Comparison of ENCODE assay signal across 9 mouse cellular contexts in the genomic region with DNA sequence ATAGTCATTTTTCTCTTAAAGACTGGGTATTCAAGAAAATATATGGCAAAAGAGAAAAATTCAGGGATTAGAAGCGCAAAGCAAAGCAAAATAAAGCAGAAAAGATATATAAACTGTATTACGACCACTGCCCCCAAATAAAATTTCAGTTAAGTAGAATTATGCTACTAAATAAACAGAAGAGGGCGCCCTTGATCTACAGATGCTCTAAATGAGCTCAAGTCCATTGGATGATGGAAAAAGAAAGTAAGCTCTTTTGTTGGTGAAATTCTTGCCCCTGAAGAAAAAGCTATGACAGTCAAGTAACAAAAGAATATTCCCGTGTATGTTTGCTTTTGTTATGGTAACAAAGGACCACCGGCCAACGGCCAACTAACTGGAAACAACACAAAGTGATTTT.
A peak's percentile ranks its signal among the peaks of the same experiment; 100 is the strongest.
DNase-seq lines count a peak whose midpoint lies in the region; ATAC-seq and TF ChIP-seq lines count a peak whose summit lies in the region.
"Had no signal": no experiment of that assay in that cellular context is flagged by ENCODE, and none has a peak within 500 bp of the region (broad histone marks: within the 10 kb centered on the region; RNA-seq: fewer than 3 reads in every experiment).

No protein-coding gene starts in this region.

- intact Hi-C loops in gastrocnemius, postnatal 36 days (cut with DNase I), result no loop called here

- no peaks in the 10 kb centered on the region for H3K4me1 ChIP-seq in forebrain, postnatal 0 days (ENCODE audit: insufficient read depth)
- H3K4me1 ChIP-seq in forebrain, embryonic 16.5 days (replicated peaks; ENCODE audit: control insufficient read depth, insufficient read depth, low read length), result no peaks in the 10 kb centered on the region
- no peaks in the 10 kb centered on the region for H3K4me1 ChIP-seq in lung, postnatal 0 days (ENCODE audit: insufficient read depth, low read depth, low read length)
- H3K4me1 ChIP-seq in lung, adult 2 months (ENCODE audit: control insufficient read depth, insufficient read depth, low read length), result no peaks in the 10 kb centered on the region

- TF ChIP-seq CTCF in forebrain, postnatal 0 days (IDR thresholded peaks at IDR 0.05; ENCODE audit: low read depth), result peak; percentile 64
- TF ChIP-seq CTCF in lung, postnatal 0 days (IDR thresholded peaks at IDR 0.05), result peak; percentile 65
- no peak for TF ChIP-seq CTCF in lung, adult 2 months (IDR thresholded peaks at IDR 0.05; ENCODE audit: insufficient read depth, low read length)

- no peaks in the 10 kb centered on the region for H3K36me3 ChIP-seq in forebrain, postnatal 0 days (ENCODE audit: insufficient read depth)
- no peaks in the 10 kb centered on the region for H3K36me3 ChIP-seq in forebrain, embryonic 16.5 days (ENCODE audit: control insufficient read depth, insufficient read depth)
- H3K36me3 ChIP-seq in lung, postnatal 0 days (ENCODE audit: insufficient read depth, low read length), result no peaks in the 10 kb centered on the region

- H3K4me3 ChIP-seq in forebrain, postnatal 0 days (ENCODE audit: low read depth, low read length), result no peak overlapping the region
- H3K4me3 ChIP-seq in forebrain, embryonic 16.5 days (replicated peaks; ENCODE audit: low read length), result no peak overlapping the region
- no peak overlapping the region for H3K4me3 ChIP-seq in lung, postnatal 0 days (ENCODE audit: low read depth, low read length)
- H3K4me3 ChIP-seq in lung, adult 2 months (replicated peaks; ENCODE audit: extremely low read depth, low read depth, low read length), result no peak overlapping the region
- H3K4me3 ChIP-seq: erythroblast, embryonic 14.5 days had no signal

- no peak for ATAC-seq in forebrain, postnatal 0 days
- no peak for ATAC-seq in forebrain, embryonic 16.5 days
- no peak for ATAC-seq in lung, postnatal 0 days

- TF ChIP-seq POLR2A in lung, adult 2 months (IDR thresholded peaks at IDR 0.05; ENCODE audit: borderline replicate concordance, extremely low read depth, low read depth, low read length), result no peak

- H3K27me3 ChIP-seq in forebrain, postnatal 0 days (ENCODE audit: insufficient read depth, low read length), result no peaks in the 10 kb centered on the region
- H3K27me3 ChIP-seq in forebrain, embryonic 16.5 days (replicated peaks; ENCODE audit: control insufficient read depth, insufficient read depth, low read length), result no peaks in the 10 kb centered on the region
- no peaks in the 10 kb centered on the region for H3K27me3 ChIP-seq in lung, postnatal 0 days (replicated peaks; ENCODE audit: insufficient read depth, low read length)

- H3K27ac ChIP-seq in forebrain, postnatal 0 days (ENCODE audit: low read depth, low read length), result no peak overlapping the region
- H3K27ac ChIP-seq in forebrain, embryonic 16.5 days (ENCODE audit: low read length), result no peak overlapping the region
- H3K27ac ChIP-seq in lung, postnatal 0 days (ENCODE audit: low read length), result no peak overlapping the region

- H3K9me3 ChIP-seq in forebrain, postnatal 0 days (ENCODE audit: low read length), result no peaks in the 10 kb centered on the region
- no peaks in the 10 kb centered on the region for H3K9me3 ChIP-seq in forebrain, embryonic 16.5 days (ENCODE audit: control insufficient read depth, low read length)
- no peaks in the 10 kb centered on the region for H3K9me3 ChIP-seq in lung, postnatal 0 days (ENCODE audit: low read length)

- no peak overlapping the region for H3K4me2 ChIP-seq in forebrain, postnatal 0 days (ENCODE audit: low read depth)
- H3K4me2 ChIP-seq in forebrain, embryonic 16.5 days (ENCODE audit: low read length), result no peak overlapping the region
- no peak overlapping the region for H3K4me2 ChIP-seq in lung, postnatal 0 days (replicated peaks; ENCODE audit: low read depth, low read length)

- 26% methylated on average over 6 of the region's 6 CpGs for WGBS in forebrain, postnatal 0 days
- 29% methylated on average over 6 of the region's 6 CpGs for WGBS in forebrain, embryonic 16.5 days
- WGBS in lung, postnatal 0 days, result 31% methylated on average over 6 of the region's 6 CpGs
- 32% methylated on average over 6 of the region's 6 CpGs for WGBS in lung, adult 2 months

- no peak for TF ChIP-seq EP300 in lung, postnatal 0 days (IDR thresholded peaks at IDR 0.05)

- DNase-seq in forebrain, postnatal 0 days, result peak; percentile 50
- peak; percentile 84 for DNase-seq in lung, postnatal 0 days (ENCODE audit: low spot score)
- DNase-seq in lung, adult 2 months, result no peak
- peak; percentile 15 for DNase-seq in c-Kit-positive CD71-positive TER-119-negative erythroid progenitor cells, embryonic 14.5 days (ENCODE audit: low read depth)
- DNase-seq in retina, postnatal 7 days (ENCODE audit: low read depth, low spot score), result peak; percentile 23
- no peak for DNase-seq in right cerebral cortex, postnatal 10 days (ENCODE audit: low spot score in 2 of 2)
- no peak for DNase-seq in gastrocnemius, postnatal 36 days

- no peak overlapping the region for H3K9ac ChIP-seq in forebrain, postnatal 0 days
- H3K9ac ChIP-seq in forebrain, embryonic 16.5 days (replicated peaks; ENCODE audit: low read depth, low read length), result no peak overlapping the region
- no peak overlapping the region for H3K9ac ChIP-seq in lung, postnatal 0 days (replicated peaks; ENCODE audit: low read depth)

Comparison
In these comparisons a context has a peak if more than half of its experiments do, and no peak if none do; other contexts are left out.
1. DNase-seq: peak in forebrain, postnatal 0 days (single experiment), lung, postnatal 0 days (single experiment), c-Kit-positive CD71-positive TER-119-negative erythroid progenitor cells, embryonic 14.5 days (single experiment) and retina, postnatal 7 days (single experiment); none in lung, adult 2 months (single experiment), right cerebral cortex, postnatal 10 days (0 of 2) and gastrocnemius, postnatal 36 days (0 of 2).